Mouse (Mus musculus) 416B (cell line): Measurements from ENCODE around the gene Mphosph9.

Experiments
- DNase-seq: peaks from one replicate; pipeline ENCODE4 v3.0.0; 2011; ENCODE audit warnings: low read depth

The Mphosph9 gene

DNA sequence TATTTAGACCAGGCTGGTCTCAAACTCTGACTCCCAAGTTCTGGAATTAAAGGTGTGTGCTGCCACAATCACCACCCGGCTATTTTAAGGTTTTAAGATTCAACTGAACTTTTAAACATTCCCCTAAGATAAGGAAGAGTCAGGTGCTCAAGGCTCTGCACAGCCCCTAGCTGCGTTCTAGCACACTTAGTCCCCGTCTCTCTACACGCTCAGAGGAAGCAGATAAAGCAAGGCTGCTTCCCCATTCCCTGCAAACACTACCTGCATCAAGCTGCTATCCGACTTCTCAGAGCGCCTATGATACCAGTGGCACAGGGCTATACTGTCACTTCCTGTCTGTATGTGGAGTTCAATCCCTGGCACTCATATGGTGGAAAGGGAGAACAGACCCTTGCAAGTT is 60.1 kb downstream of the Mphosph9 start:
- no peak for DNase-seq

DNA sequence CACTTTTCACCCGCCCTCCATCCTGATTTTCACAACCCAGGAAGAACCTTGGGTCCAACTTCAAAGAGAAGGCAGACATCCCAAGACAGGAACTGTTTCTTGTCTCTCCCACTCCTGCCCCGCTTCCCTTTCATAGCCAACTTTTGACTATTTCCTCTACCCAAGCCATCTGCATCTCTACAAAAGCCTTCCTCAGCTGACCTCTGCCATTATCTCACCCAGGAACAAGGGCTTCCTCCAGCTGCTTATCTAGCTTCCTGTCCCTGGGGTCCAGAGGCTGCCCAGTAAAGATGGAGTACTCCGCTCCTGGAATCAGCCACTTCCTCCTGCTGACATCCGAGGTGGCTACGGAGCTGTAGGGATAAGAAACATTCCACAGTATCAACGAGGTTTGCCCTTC is 61.0 kb downstream of the Mphosph9 start:
- peak; percentile 77 for DNase-seq

DNA sequence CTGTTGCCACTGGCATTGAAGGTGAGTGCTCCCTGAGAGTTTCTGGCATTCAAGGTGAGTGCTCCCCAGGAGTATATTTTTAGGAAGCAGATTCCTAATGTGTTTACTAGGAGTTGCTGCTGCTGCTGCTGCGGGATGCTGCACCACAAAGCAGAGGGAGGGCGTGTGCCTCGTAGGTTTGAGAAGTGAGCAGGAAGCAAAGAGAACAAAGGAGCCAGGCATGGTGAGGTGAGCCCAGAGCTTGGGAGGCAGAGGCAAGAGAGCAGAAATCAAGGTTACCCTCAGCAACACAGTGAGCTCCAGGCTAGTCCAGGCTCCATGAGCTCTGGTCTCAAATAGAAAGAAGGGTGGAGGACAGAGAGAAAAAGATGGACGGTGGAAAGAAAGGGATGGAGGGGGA is 64.5 kb downstream of the Mphosph9 start:
- no peak for DNase-seq

DNA sequence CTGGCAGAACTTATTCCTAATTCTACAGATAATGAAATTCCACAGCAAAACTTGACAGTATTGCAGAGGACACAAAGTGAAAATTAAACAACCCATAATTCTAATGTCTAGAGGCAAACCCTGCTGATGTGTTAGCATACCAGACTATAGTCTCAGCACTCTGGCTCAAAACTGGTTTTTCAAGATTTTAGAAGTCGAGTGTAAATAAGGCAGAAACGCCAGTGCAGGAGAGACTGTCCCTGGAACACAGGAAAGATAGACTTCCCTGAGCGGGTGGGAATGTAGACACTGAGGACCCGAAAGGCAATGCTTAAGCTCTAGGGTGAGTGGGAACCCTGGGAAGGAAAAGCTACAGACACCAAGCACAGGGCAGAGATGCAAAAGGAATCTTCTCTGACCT is 65.7 kb downstream of the Mphosph9 start:
- DNase-seq = no peak

DNA sequence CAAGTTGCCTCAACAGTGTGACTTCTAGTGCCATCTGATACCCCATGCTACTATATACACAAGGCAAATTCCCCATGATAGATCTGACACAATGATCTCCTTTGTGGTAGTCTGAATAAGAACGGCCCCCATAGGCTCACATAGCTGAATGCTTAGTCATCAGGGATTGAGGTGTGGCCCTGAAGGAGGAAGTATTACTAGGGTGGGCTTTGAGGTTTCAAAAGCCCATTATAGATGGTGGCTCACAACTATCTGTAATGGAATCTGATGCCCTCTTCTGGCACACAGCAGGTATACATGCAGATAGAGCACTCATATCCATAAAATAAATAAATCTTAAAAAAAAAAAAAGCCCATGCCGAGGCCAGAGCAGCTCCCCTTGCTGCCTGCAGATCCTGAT is 68.6 kb downstream of the Mphosph9 start:
- DNase-seq = peak; percentile 75

DNA sequence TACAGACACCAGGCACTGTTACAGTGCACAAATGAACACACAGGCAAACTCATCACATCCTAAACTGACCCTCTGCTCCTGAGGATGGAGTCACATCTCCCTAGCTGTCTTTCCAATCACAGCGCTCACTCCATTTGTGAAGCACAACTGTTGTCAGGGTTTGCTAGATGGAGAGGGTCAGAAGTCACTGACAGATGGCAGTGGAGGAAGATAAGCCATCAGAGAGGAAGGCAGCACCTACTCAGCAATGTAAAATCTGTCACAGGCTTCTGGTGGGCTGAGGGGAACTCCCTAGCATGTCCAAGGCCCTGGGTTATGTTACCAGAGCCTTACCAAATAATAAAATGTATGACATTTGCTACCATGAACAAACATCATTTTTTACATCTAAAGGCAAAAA is 69.7 kb downstream of the Mphosph9 start:
- no peak for DNase-seq

DNA sequence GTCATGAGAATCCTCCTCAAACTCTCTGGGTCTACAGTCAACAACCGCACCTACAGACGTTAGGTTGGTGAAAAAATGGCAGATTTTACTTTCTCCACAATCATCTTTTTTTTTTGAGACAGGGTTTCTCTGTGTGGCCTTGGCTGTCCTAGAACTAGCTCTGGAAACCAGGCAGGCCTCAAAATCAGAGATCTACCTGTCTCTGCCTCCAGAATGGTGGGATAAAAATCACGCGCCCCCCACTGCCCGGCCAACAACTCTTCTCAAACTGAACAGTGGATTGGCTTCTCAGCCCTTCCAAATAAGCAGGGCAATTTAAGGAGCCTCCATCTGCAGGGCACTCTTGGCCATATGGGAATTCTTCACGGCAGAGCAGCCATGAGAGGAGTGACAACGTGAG is 72.6 kb downstream of the Mphosph9 start:
- no peak for DNase-seq

DNA sequence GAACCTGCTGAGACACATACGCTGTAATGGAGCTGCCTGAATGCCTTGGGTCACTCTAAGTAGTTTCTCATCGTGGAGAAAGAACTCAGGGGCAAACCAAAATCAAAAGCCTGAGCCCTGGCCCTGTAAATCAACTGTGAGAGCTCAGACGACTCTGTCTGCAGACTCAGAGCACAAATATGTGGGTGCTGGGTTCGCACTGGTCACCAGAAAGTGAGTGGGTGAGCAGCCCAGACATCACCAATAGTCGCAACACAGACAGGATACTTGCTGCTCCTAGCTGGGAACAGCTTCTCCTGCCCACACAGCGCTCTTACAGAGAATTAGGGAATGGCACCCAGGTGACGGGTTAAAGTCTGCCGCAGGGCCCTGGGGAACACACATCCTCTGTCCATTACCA is 74.2 kb downstream of the Mphosph9 start:
- no peak for DNase-seq

DNA sequence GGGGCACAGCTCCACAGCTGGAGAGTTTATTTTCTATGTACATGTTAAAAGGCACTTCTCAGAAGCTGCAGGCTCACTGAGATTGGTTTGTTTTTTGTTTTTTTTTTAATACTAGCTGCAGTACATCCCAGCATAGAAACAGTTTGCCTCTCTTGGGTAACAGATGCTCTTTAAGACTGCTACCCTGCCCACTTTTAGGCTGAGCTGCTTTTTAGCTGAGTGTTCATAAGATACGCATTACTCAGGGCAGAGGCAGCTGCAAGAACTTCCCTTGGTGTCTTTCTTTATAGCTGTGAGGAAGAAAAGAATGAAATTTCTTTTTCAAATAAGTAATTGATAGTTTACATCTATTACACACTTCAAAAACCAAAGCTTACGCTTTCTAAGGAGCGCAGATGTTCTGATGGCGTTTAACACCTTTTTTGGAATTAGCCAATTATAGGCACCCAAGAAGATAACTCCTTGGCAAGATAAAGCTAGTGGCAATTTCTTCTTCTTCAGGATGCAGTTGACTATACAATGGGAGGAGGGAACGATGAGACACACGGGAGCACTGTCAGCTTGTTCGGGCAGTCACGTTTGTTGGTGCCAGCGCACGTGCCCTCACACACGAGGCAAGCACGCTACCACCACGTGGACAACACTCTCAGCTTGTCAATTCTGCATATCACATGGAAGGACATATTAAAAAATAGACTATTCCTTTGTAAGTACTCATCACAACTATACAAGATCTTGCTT is 75.0 kb downstream of the Mphosph9 start:
- DNase-seq = no peak

DNA sequence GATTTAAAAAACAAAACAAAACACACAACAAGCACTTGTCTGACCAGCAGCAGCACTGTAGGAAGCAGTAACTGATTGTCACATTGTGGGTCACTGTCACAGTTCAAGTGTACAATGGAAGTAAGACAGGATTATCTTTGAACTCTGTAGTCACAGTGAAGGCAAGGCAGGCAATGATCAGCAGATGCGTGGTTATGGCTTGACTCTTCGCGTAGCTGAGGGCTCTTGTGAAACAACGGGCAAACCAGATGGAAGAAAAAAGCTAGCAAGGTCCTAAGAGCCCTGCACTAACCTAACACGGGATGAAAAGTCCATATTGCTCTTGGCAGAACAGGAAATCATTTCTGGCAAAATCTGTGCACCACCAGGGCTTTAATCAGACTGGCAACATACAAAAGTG is 76.7 kb downstream of the Mphosph9 start:
- no peak for DNase-seq

DNA sequence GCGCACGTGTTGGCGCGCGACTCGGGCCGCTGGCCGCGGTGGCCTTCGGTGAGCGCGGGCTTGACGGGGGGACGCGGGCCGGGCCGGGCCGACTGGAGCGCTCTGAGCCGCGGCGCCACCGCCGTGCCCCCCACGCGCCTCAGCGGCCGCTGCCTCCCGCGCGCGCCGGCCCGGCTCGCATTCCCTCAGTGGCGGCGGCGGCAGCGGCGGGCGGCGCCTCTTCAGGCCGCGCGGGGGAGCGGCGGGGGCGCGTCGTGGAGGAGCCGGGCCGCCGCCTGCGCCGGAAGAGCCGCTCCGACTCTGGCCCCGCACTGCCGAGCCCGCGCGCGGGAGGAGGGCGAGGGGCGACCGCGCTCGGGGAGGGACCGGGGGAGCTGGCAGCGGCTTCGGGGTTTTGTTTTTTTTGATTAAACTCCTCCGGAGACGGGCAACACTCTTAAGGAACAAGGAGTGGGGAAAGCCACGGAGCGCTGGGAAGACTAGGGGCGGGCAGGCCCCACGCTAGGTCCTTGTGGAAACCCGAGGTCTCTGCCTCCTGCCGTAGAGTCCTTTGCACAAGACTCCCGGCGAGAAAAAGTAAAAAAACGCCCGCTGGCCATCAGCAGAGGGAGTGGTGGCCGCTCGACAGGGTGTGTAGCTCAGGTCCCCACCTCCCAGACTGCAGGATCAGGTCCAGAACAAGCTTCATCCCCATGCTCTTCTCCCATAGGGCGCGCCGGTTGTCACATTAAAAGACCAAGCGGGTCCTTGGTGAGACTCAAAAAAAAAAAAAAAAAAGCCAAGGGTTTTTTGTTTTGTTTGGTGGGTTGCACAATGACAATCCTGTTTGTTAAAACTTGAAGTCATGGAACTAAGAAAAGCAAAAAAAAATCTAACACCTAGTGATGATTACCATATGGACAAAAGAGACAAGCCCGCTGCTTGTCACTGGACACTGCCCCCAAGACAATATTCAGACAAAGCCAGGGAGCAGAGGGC is 77.9 kb downstream of the Mphosph9 start, which contains the start of gene Pitpnm2:
Gene Pitpnm2 (minus strand): TSS at position 147 of the 978 bp plus-strand sequence.
- peak; percentile 57 for DNase-seq

DNA sequence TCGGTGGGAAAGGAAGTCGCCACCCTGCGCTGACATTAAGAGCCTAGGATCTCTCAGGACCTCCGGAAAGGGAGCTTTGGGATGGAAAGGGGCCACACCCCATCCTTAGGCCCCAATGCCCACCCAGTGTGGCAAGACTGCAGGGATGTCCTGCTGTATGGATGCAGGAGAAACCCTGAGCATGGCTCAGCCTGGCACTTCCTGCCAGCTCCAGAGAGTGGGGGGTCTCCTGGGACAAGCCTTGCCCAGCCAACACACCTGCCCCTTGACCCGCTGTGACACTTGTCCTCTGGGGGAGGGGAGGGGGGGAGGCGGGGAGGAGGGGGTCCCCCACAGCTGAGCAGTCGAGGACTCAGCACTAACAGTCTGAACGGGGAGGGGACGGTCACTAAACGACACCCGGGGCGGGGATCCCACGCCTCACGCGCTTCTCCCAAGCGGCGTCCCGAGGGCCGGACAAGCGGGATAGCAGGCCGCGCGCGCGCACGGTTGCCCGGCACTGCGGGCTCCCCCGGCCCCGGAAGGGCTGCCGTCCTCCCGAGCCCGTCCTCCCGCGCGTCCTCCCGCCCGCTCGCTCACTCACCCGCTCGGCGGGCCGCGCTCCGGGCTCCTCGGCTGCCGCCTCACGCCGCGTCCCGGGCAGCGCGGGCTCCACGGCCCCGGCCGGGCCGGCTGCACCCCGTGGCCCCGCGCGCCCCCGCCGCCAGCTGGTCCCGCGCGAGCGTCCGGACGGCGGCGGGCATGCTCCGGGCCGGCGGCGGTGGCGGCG is 78.7 kb downstream of the Mphosph9 start:
- no peak for DNase-seq

DNA sequence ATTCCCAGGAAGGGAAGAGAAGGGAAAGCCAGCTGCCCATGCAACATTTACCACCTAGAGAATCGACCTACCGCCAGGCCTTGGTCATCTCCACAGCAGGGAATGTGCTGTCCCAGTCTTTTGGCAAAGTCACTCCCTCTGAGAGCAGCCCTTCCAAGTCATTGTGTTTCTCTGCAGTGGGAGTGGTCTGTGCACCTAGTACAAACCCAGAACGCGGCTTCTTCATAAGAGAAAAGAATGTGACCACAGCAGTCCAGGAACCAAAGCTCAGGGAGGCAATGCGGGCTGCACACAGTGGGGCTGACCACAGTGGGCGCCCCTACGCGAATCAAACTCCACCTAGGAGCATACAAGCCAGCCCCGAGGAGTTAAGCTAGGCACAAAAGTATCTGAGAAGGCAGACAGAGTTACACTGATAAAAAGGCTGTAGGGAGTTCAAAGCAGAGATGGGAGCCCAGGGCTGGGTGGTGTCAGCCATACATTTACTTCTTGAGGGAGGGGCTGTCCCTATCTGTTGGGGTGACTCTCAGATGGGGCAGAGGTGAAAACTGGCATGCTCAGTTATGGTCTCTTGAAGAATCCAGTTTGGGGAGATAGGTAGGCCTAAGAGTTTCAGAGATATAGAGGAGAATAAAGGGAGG is 79.7 kb downstream of the Mphosph9 start:
- DNase-seq = no peak

DNA sequence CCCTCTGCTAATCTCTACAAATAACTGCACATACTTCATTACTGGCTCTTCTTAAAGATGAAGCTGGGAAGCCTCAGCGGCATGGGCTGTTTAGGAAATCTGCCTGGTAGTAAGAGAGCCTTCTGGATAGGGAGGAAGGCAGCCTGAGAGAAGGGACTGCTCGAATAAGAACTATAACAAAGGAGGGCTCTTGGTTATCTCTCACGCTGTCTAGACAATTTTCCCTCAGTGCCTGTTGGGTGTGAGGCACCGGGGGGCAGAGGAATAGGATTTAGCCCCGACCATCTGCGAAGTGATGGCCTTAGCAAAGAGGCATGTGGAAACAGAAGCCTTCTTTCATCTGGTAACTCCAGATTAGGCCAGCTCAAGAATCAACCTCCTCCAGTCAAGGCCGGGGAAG is 80.5 kb downstream of the Mphosph9 start:
- no peak for DNase-seq

DNA sequence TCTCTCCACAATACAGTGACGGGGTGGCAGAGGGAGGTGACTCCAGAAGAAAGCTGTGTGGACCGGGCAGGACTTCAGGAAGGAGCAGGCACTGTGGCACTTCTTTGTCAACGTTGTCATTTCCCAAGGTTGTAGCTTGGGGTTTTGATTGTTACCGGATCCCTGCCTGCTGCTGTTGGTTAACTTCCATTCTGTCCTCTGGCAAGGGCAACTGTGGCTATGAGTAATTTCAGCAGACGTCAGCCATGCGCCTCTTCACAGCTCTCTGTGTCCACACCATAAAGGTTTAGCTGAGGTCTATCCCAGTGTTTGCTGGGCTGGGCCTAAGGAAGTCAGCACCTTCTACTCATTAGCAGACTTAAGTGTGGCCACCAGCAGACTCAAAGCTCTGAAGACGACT is 82.9 kb downstream of the Mphosph9 start:
- DNase-seq = no peak

DNA sequence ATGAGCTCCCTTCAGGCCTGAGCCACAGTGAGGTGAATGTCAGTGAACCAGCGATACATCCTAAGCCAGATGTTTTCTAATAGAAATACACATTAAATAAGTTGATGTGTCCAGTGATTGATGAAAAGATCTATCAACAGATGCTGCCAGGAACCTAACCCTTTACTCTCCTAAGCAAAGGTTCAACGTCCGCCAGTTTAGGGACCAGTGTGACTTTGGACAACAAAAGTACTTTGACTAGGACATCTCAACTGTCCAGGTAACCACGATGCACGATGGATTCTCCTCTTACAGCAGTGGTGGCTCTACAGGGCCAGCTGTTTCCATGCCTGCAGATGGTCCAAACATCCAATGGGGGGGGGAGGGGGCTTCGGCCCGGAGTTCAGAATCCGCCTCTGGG is 83.3 kb downstream of the Mphosph9 start:
- DNase-seq = no peak

DNA sequence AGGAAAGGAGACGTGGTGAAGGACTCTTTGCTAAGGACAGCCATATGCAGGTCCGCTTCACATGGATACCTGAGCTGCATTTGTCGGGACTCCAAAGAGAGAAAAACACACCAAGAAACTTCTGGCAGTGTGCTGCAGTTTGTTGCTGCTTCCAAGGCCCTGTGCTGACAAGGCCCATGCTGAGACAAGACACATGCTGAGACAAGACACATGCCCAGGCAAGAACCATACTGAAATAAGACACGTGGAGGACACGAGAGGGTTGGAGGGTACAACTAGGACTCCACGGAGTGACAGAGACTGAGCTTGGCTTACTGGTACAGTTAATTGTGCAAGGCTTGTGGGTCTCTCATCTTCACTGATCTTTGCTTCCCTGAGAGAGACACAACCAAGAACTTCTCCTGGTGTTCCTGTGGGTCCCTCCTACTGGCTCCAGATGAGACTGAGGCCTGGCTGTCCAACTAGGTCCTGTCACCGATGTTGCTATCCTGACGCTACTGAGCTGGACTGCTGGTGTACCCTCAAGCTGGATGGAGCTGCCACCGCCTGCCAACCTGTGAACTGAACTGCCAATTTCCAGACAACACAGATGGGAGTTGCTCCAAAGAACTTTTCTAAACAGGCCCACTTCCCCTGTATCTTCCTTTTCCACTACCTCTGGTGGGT is 84.4 kb downstream of the Mphosph9 start:
- DNase-seq = no peak

DNA sequence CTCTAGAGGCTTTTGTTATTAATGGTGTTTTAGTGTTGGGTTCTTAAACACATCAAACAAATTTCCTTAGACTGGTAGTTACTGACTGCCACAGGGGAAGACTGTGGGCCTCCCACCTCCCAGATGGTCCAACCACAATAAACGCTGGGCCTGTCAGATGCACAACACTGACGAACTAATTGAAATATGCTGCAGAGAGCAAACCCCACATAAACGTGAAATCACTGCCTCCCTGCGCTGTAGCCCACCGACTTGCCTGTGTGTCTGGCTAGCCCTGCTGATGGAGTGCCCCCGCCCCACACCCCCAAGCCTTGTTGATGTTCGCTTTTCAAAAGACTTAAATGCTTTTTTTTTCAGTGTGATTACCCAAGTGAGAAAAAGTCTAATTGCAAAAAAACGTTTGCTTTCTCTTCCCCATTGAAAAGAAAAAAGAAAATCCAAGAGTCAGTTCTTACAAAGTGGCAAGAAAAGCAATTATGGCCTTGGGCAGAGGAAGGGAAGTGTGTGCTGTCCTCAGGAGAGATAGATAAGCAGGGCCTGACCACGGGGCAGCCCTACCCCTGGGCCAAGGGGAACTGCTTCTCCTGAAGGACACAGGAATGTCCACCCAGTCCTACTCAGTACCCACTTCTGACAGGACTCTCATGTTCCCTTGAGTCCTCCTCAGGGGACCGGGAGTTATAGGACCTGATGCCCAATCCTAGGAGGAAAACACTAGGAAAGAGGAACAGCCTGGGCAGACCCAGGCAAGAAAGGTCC is 85.9 kb downstream of the Mphosph9 start:
- no peak for DNase-seq

DNA sequence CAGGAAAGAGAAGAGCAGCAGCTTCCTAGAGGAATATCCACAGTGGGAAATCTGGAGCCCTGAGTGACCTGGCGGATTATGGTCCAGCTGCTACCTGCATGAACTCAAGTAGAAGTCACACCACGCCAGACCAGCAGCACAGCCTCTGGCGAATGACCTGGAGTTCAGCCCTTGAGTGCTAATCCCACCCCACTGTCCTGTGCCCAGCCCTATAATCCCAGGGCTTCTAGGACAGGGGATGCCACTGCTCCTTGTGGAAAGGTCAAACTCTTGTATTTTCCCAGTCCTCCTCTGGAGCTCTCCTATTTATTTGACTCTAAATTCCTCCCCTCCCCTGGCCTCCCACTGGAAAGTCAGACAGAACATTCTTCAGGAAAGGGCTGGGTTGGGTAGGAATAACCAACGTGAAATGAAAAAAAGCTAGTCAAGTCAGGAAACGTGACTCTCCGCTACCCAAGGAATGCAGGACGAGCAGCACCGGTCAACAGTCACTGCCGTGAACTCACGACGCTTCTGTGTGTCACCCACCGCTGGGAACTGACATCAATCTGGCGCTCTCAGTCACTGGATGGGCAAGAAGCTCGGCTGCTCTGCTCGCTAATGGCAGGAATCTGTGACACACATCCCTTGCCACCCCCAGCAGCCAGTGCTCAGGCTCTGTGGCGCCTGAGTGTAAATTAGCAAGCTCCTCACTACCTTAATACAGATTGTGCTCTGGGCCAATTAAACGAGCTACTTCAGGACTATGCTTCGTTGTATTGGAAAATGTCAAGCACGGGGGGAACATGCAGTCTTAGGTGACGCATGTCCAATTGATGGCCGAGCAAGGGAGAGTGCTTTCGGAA is 86.7 kb downstream of the Mphosph9 start:
- DNase-seq = no peak

DNA sequence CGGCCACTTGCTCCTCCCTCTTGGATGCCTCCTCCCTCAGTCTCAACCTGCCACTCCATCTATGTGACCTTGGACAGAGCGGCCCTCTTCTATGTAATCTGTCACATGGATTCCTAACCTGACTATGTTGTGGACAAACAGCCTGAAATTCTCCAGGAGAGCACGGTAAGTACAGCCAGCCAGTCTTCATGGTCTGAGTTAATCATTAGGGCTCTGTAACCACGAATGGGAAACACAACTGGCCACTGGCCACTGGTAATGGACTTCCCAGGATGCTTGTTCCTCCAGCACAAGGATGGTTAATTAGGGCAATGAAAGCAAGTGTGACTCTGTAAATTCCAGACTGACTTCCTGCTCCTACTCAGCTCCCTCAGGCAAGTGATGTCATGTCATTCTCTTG is 91.6 kb downstream of the Mphosph9 start:
- no peak for DNase-seq
